Mouse (Mus musculus) frontal cortex, postnatal 14 days (tissue): Measurements from ENCODE around the gene Cdadc1.

Source experiments
- DNase-seq, 2 experiments: peaks; one replicate each; pipeline ENCODE4 v3.0.0; 2022; ENCODE audit warnings: low spot score in 2 of 2

Gene Cdadc1

DNA sequence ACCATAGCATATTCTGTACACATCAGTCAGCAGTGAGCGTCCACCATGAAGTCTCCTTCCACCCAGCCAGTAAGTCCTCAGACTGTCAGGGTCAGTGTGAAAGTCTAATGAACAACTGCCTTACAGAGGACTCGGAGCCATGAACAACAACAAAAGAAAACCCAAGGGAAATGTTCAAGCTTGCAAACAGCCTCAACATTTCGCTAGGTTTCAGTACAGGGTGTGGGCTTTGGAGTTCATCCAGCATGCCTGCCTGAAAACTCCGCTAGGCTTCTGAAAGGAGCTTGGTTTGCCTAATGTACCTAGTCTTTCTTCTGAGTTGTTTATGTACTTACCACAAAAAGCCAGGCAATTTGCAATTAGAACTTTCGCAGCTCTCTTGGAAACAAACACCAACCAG is 53.8 kb downstream of the Cdadc1 start:
- DNase-seq, result no peak

- no peak for DNase-seq
Measured at GRCm38 (mm10) chr14:59543158-59543826, 54.5 kb downstream of the Cdadc1 start.

- DNase-seq, result no peak
Measured at GRCm38 (mm10) chr14:59540761-59541160, 57.0 kb downstream of the Cdadc1 start.

GRCm38 (mm10) chr14:59540230-59540629 is 57.5 kb downstream of the Cdadc1 start:
- DNase-seq, result no peak

- no peak for DNase-seq
Measured at GRCm38 (mm10) chr14:59537829-59538432, 59.8 kb downstream of the Cdadc1 start.

GRCm38 (mm10) chr14:59533908-59534307 is 63.9 kb downstream of the Cdadc1 start:
- no peak for DNase-seq

GRCm38 (mm10) chr14:59532986-59533385 is 64.8 kb downstream of the Cdadc1 start:
- DNase-seq, result no peak

DNA sequence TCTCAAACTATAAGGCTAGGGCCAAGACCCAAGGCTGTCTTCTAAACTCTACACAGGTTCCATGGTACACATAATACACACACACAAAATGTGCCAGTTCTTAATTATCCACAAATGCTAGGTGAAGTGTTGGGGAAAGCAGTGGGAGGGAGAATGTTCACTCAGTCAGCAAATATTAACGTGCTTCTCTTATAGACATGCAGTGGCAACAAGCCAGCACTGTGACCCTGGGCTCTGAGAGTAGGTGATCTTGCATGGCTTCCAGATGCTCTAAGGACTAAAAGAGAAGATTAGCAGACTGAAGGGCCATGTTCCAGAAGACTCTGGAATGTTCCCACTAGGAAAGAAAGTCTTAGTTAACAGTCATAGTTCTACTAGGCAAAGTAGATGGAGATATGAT is 67.0 kb downstream of the Cdadc1 start:
- no peak for DNase-seq

DNA sequence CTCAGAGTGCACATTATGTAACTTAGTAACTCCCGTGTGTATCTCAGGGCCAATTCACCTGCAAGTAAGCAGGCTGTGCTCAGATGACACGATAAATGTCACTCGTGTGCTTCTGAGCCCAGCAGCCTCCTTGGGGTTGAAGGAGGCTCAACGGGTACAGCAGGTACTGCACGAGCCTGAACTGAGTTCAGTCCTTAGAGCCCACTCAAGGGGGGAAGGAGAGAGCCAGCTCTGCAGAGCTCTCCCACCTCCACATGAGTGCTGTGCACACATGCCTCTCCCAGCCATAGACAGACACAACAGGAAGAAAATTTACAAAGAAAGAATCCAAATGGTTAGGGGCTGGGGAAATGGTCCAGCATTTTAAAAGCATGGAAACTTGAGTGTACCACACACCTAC is 71.9 kb downstream of the Cdadc1 start:
- DNase-seq, result no peak

DNA sequence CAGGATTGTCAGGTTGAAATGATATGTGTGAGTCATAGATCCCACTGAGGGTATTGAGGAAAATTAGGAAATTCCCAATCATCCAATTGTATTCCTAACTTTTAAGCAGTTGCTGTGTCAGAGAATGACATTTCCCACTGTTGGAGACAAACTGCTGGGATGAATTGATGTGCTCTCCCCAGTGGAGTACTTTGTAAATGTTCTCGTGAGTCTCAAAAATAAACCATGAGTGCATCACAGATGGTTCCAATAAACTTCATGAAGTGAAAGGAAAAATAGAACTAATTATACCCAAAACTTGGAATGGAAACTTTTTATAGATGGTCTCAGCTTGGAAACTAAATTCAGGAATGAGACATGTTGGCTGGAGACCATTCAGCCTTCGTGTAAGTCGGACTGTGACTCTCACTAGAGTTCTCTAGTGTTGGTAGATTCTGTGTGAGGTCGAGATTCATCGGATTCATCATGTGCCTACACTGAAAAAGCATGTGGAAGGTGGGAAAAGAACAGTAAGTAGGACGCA is 83.8 kb downstream of the Cdadc1 start:
- DNase-seq, result no peak
